Mouse (Mus musculus) neural tube, embryonic 11.5 days (tissue): ENCODE results near the gene Zc3h7a. TPM values are rescaled to one million over a fixed set of nuclear protein-coding genes. Genes with fewer than 3 reads are reported as not detected.
"Not testable (repeated sequence)": the region's sequence is repeated elsewhere in the genome, so short reads cannot be mapped to it uniquely, and the experiment has no call there.

Source experiments
- ATAC-seq: fragments of 200-750 bp; cut with Nextera tagmentation; 2 replicates; pipeline ENCODE4 v1.8.0; 2017; ENCODE audit warnings: moderate number of reproducible peaks, mild to moderate bottlenecking, moderate TSS enrichment, moderate library complexity; ENCODE audit not compliant: insufficient read depth, low FRiP score, low TSS enrichment
- DNase-seq: peaks from one replicate; pipeline ENCODE4 v3.0.0-alpha.2; 2015; ENCODE audit warnings: low spot score
- H3K27ac ChIP-seq: fragments of 300-500 bp; sonication (generic); 2 replicates; pipeline ENCODE4 v1.5.1; 2014; ENCODE audit warnings: low read depth, mild to moderate bottlenecking, low read length
- H3K27me3 ChIP-seq: fragments of 300-500 bp; sonication (generic); 2 replicates; pipeline ENCODE4 v1.6.1; 2014; ENCODE audit warnings: mild to moderate bottlenecking, low read length, mixed read lengths; ENCODE audit not compliant: control insufficient read depth, insufficient read depth
- H3K36me3 ChIP-seq: fragments of 300-500 bp; sonication (generic); 2 replicates; pipeline ENCODE4 v1.6.1; 2014; ENCODE audit warnings: mild to moderate bottlenecking, low read length, moderate library complexity, mixed read lengths; ENCODE audit not compliant: control insufficient read depth, insufficient read depth
- H3K4me1 ChIP-seq: fragments of 300-500 bp; sonication (generic); 2 replicates; pipeline ENCODE4 v1.6.1; 2014; ENCODE audit warnings: low read length, mixed read lengths; ENCODE audit not compliant: control insufficient read depth, insufficient read depth
- H3K4me2 ChIP-seq: fragments of 300-500 bp; sonication (generic); 2 replicates; pipeline ENCODE4 v1.6.1; 2014; ENCODE audit warnings: low read depth, mild to moderate bottlenecking, moderate library complexity
- H3K4me3 ChIP-seq: fragments of 300-500 bp; sonication (generic); 2 replicates; pipeline ENCODE4 v1.5.1; 2014; ENCODE audit warnings: low read depth, low read length
- H3K9ac ChIP-seq: fragments of 300-500 bp; sonication (generic); 2 replicates; pipeline ENCODE4 v1.6.1; 2014; ENCODE audit warnings: mild to moderate bottlenecking, low read length
- H3K9me3 ChIP-seq: fragments of 300-500 bp; sonication (generic); 2 replicates; pipeline ENCODE4 v1.6.1; 2016; ENCODE audit warnings: low read length; ENCODE audit not compliant: control insufficient read depth
- WGBS: fragments of 180-500 bp; shearing (Covaris S2); extraction: QIAGEN DNeasy Blood & Tissue Kit; methylation state at CpG from one replicate; pipeline ENCODE4 v1.1.7; 2014; 5-methylcytosine and 5-hydroxymethylcytosine counted together
- polyA plus RNA-seq: library from polyadenylated mRNA; unstranded; fragments of >200 nt; fragmentation: Nextera tagmentation; extraction: Ambion mirVana; gene quantifications from 2 replicates; pipeline ENCODE4 v1.2.1, GENCODE M21; 2014

The Zc3h7a gene
- polyA plus RNA-seq, 1 experiment from 2014 or later = 93.5 TPM

DNA sequence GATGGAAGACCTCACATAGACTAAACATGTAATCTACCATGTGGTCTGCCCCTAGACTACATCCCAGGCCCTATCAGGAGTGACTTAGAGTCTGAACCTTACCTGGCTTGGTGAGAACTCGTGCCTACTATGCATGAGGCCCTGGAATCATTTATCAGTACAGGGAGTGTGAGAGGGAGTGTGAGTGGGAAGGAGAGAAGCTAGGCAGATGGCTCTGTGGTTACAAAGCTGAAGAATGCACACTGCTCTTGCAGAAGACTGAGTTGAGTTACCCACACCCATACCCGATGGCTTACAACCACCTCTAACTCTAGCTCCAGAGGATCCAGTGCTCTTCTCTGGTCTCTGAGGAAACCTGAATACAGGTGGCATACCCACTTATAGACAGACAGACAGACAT, 9.8 kb downstream of the Zc3h7a start:
- WGBS = 86% methylated on average over 2 of the region's 2 CpGs
- DNase-seq (no peak), ATAC-seq (no peak)
- no peak overlapping the region for H3K9ac ChIP-seq
- H3K27ac ChIP-seq = no peak overlapping the region
- H3K4me2 ChIP-seq = no peak overlapping the region
- no peaks in the 10 kb centered on the region for H3K9me3 ChIP-seq
- no peaks in the 10 kb centered on the region for H3K4me1 ChIP-seq
- H3K27me3 ChIP-seq = no peaks in the 10 kb centered on the region
- no peak overlapping the region for H3K4me3 ChIP-seq
- H3K36me3 ChIP-seq = no peaks in the 10 kb centered on the region

DNA sequence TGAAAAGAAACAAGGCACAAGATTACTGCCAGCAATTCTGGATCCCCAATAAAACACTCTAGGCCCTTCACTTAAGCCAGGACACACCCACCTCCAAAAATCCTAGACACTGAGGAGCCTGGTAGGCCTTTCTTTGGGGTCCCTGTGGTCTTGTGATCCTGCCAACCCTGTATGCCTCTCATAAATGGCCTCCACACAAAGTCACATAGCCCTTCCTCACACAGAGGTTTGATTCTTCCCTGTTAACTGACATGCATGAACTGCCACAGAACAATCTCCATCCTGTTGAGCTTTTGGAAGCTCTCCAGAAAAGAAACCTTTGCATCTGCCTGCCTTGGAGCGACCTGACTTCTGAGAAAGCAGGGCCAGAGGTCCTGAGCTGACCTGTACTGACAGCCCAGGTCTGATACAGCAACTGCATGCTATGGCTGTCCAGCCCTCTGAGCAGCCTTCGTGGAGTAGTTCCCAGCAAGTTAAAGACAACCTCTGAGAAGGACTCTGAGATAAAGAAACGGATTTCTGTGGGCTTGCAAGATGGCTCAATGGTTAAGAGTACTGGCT, 11.4 kb downstream of the Zc3h7a start:
- Histone ChIP-seq H3K27ac (no peak overlapping the region), H3K4me3 (no peak overlapping the region), H3K27me3 (no peaks in the 10 kb centered on the region), H3K9me3 (no peaks in the 10 kb centered on the region), H3K4me2 (no peak overlapping the region), H3K36me3 (no peaks in the 10 kb centered on the region), H3K9ac (no peak overlapping the region), H3K4me1 (no peaks in the 10 kb centered on the region)
- DNase-seq (no peak), ATAC-seq (no peak)
- WGBS = 79% methylated on average over 3 of the region's 3 CpGs

DNA sequence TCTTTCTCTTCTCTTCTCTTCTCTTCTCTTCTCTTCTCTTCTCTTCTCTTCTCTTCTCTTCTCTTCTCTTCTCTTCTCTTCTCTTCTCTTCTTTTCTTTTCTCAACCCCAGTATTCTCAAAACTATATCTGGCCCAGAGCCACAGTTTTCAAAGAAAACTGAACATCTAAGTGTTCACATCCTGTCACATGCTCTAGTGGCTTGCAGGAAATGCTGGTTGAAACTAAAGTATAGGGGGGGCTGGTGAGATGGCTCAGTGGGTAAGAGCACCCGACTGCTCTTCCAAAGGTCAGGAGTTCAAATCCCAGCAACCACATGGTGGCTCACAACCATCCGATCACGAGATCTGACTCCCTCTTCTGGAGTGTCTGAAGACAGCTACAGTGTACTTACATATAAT, 18.5 kb downstream of the Zc3h7a start:
- H3K9ac ChIP-seq, DNase-seq, H3K4me3 ChIP-seq, H3K36me3 ChIP-seq, H3K4me1 ChIP-seq, H3K27me3 ChIP-seq, H3K27ac ChIP-seq, H3K9me3 ChIP-seq, ATAC-seq, H3K4me2 ChIP-seq: not testable (repeated sequence)
- WGBS = 67% methylated on average over 1 of the region's 3 CpGs

DNA sequence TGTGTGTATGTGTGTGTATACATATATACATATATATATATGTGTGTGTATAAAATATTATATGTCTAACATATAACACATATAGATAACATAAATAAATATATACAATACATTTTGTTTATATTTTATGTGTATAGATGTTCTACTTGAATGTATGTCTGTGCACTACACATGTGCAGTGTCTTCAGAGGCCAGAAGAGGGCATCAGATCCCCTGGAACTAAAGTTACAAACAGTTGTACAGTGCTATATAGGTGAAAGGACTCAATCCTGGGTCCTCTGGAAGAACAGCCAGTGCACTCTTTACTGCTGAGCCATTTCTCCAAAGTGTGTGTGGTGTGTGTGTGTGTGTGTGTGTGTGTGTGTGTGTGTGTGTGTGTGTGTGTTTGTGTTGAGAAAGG, 21.7 kb downstream of the Zc3h7a start:
- no peaks in the 10 kb centered on the region for H3K4me1 ChIP-seq
- no peak overlapping the region for H3K4me2 ChIP-seq
- H3K4me3 ChIP-seq = no peak overlapping the region
- DNase-seq (no peak), ATAC-seq (no peak)
- no peaks in the 10 kb centered on the region for H3K27me3 ChIP-seq
- H3K36me3 ChIP-seq = peaks cover 12% of the 10 kb centered on the region
- no peak overlapping the region for H3K27ac ChIP-seq
- H3K9me3 ChIP-seq = no peaks in the 10 kb centered on the region
- no peak overlapping the region for H3K9ac ChIP-seq

- not testable (repeated sequence) for H3K27me3 ChIP-seq, H3K36me3 ChIP-seq, H3K4me3 ChIP-seq, H3K4me1 ChIP-seq, H3K9me3 ChIP-seq, H3K9ac ChIP-seq, H3K4me2 ChIP-seq, H3K27ac ChIP-seq, ATAC-seq
- 14% methylated on average over 52 of the region's 56 CpGs for WGBS
- peak; percentile 39 for DNase-seq
Observed at GRCm38 (mm10) chr16:11143706-11144483, 32.3 kb downstream of the Zc3h7a start.

DNA sequence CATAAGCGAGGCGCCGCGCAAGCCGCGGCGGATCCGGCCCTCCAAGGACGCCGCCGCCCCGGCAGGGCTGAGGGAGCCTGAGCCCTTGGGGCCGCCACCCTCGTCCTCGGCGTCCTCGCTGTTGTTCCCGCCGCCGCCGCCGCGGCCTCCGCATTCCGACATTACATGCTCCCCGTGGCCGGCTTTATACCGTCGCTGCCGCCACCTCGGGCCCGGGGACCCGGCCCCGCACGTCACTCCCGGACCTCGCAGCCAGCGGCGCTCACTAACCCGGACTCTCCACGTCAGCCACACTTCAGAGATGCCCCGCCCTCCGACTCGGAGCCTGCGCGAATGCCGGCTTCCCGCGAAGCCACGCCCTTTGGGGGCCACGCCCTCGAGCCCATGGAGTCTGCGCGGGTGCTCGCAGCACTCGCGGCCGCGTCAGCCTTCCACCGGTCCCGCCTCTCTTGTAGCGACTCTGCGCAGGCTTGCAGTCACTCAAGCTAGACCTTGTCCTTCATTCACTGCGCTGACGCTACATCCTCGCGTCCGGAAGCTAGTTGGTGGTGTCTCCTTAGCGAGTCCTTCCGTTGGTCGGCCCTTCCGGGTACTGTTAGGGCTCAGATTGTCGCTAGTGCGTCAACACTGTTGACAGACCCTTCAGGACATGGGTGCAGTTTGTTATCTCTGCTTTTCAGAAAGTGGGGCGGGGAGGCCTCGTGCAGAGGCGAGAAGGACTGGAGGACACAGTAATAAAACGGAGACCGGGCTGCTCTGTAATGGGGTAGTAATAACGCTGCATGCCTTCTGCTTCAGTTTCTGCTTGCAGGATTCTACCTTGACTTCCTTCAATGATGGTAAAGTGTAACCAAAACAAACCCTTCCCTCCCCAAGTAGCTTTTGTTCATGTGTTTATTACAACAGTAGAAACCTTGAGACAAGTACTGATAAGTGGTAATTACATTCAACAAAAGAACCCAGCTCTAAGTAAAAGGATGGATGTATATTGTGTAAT, 41.5 kb downstream of the Zc3h7a start, which contains the start of gene Txndc11:
TSS of gene Txndc11 (minus strand) at position 303 of the 997 bp plus-strand sequence.
- peak; percentile 99 for ATAC-seq
- Histone ChIP-seq H3K9me3 (no peaks in the 10 kb centered on the region), H3K4me2 (peak within 1 kb of the TSS; percentile 62), H3K4me3 (peak within 1 kb of the TSS; percentile 78), H3K27ac (peak within 1 kb of the TSS; percentile 75), H3K36me3 (no peaks in the 10 kb centered on the region), H3K27me3 (no peaks in the 10 kb centered on the region), H3K4me1 (peaks cover 19% of the 10 kb centered on the region), H3K9ac (peak within 1 kb of the TSS; percentile 79)
- WGBS = under 1% methylated on average over 65 of the region's 80 CpGs
- peak; percentile 100 for DNase-seq

DNA sequence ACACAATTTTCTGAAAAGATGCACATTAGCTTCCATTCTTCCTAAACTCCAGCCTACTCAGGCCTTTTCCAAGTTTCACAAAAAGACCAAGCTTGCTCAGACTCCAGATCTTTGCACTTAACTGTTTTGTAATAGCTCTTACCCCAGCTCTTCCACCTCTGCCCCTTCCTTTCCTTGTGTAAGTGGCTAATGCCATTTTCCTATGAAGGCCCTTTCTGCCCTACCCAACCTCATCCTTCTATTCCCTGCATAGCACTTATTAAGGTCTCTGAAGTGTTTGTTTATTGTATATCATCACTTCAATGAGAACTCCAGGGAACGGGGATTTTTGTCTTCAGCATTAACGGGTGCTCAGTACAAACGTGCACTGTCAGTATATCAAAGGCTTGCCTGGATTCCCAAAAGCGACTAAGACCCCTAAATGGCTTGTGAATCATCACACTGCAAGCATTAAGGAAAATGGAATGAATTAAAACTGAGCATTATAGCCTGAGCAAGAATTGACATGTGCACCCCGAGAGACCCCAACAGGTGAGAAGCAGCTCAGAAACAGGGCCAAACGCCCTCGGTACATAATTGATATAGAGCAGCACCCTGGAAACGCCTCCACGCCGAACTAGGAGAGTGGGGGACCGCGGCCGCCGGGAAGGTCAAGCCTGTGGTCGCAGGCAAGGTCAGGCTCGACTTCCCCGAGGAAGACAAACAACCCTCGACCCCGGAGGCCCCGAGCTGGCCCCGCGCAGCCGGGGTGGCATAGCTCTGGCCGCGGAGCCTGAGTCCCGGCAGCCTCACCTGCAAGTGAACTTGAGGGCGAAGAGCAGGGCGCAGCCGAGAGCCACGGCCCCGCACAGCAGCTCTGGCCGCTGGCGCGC, 42.5 kb downstream of the Zc3h7a start:
- peak overlapping the region; percentile 78 for H3K4me3 ChIP-seq
- WGBS = under 1% methylated on average over 34 of the region's 34 CpGs
- no peaks in the 10 kb centered on the region for H3K9me3 ChIP-seq
- no peaks in the 10 kb centered on the region for H3K27me3 ChIP-seq
- H3K4me2 ChIP-seq = peak overlapping the region; percentile 62
- ATAC-seq = no peak; the same call in 1 of the 2 replicates
- no peaks in the 10 kb centered on the region for H3K36me3 ChIP-seq
- peaks cover 19% of the 10 kb centered on the region for H3K4me1 ChIP-seq
- no peak for DNase-seq
- H3K27ac ChIP-seq = peak overlapping the region; percentile 69
- H3K9ac ChIP-seq = peak overlapping the region; percentile 79

DNA sequence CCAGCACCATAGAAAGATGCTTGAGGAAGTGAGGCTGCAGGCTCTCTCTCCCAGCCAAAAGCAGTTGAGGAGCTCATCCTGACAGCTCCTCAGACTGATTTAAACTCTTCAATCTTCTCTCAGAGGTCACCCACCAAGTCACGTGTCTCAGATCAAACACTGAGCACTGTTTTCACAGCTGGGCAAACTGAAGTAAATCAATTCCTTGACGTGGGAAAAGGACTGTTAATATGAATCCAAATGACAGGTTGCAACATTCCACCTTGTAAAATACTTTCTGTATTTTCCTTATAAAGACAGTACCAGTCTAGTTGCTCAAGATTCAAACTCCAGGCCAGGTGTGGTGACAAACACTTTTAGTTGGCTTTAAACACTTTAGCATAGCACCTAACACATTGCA, 43.4 kb downstream of the Zc3h7a start:
- Histone ChIP-seq H3K4me1 (peaks cover 19% of the 10 kb centered on the region), H3K9me3 (no peaks in the 10 kb centered on the region), H3K4me3 (peak overlapping the region; percentile 78), H3K27ac (no peak overlapping the region), H3K4me2 (peak overlapping the region; percentile 62), H3K27me3 (no peaks in the 10 kb centered on the region), H3K9ac (no peak overlapping the region), H3K36me3 (no peaks in the 10 kb centered on the region)
- 10% methylated on average over 2 of the region's 2 CpGs for WGBS
- ATAC-seq (no peak), DNase-seq (no peak)
